Mouse (Mus musculus) intestine, embryonic 16.5 days (tissue): Measurements from ENCODE around the gene Nedd9. TPM values are rescaled to one million over a fixed set of nuclear protein-coding genes. Genes with fewer than 3 reads are reported as not detected.
"Not testable (repeated sequence)": the region's sequence is repeated elsewhere in the genome, so short reads cannot be mapped to it uniquely, and the experiment has no call there.

ENCODE experiments used
- ATAC-seq: fragments of 200-750 bp; cut with Nextera tagmentation; 2 replicates; pipeline ENCODE4 v1.8.0; 2017; ENCODE audit warnings: moderate TSS enrichment, moderate library complexity
- H3K27ac ChIP-seq: fragments of 300-500 bp; sonication (generic); 2 replicates; pipeline ENCODE4 v1.5.1; 2014; ENCODE audit warnings: mild to moderate bottlenecking, low read length
- H3K27me3 ChIP-seq: fragments of 300-500 bp; sonication (generic); replicated peaks from 2 replicates; pipeline ENCODE4 v1.6.1; 2014; ENCODE audit warnings: low read length, control low read depth, mixed read lengths; ENCODE audit not compliant: control insufficient read depth, insufficient read depth
- H3K36me3 ChIP-seq: fragments of 300-500 bp; sonication (generic); 2 replicates; pipeline ENCODE4 v1.6.1; 2014; ENCODE audit warnings: low read length, control low read depth; ENCODE audit not compliant: control insufficient read depth, insufficient read depth
- H3K4me1 ChIP-seq: fragments of 300-500 bp; sonication (generic); 2 replicates; pipeline ENCODE4 v1.6.1; 2014; ENCODE audit warnings: low read length, control low read depth, mixed read lengths; ENCODE audit not compliant: control insufficient read depth, insufficient read depth
- H3K4me2 ChIP-seq: fragments of 300-500 bp; sonication (generic); 2 replicates; pipeline ENCODE4 v1.6.1; 2014; ENCODE audit warnings: low read depth, low read length, control low read depth
- H3K4me3 ChIP-seq: fragments of 300-500 bp; sonication (generic); 2 replicates; pipeline ENCODE4 v1.5.1; 2014; ENCODE audit warnings: mild to moderate bottlenecking, low read length
- H3K9ac ChIP-seq: fragments of 300-500 bp; sonication (generic); 2 replicates; pipeline ENCODE4 v1.6.1; 2014; ENCODE audit warnings: low read depth, low read length
- H3K9me3 ChIP-seq: fragments of 300-500 bp; sonication (generic); 2 replicates; pipeline ENCODE4 v1.6.1; 2016; ENCODE audit warnings: low read length, control low read depth; ENCODE audit not compliant: control insufficient read depth
- WGBS: fragments of 180-500 bp; shearing (Covaris S2); extraction: QIAGEN DNeasy Blood & Tissue Kit; methylation state at CpG from one replicate; pipeline ENCODE4 v1.1.7; 2014; 5-methylcytosine and 5-hydroxymethylcytosine counted together
- polyA plus RNA-seq: library from polyadenylated mRNA; unstranded; fragments of >200 nt; fragmentation: Nextera tagmentation; extraction: Ambion mirVana; gene quantifications from 2 replicates; pipeline ENCODE4 v1.2.1, GENCODE M21; 2015

The Nedd9 gene
- polyA plus RNA-seq, 1 experiment from 2014 or later, result 38.5 TPM

DNA sequence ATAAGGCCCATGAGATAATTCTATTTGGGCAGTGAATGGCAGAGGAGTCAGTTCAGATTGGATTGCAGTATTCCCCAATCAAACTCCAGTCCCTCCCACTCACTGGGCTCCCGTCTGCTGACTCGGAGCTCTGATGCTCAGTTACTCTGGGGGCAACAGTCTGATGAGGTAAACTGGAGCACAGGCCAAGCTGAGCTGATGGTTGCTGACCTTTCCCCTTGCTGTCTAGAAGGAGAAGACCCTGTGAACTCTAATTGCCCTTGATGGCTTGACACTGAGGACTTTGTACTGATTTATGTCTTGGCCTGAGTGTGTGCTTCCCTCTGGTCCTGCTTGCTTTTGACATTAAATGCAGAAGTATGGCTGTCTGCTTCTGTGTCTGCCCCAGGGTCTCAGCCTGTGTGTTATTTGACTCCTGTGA is 110.1 kb downstream of the Nedd9 start:
- peaks cover 2% of the 10 kb centered on the region for H3K4me1 ChIP-seq
- no peak for ATAC-seq
- no peak overlapping the region for H3K27ac ChIP-seq
- no peak overlapping the region for H3K4me2 ChIP-seq
- 52% methylated on average over 2 of the region's 2 CpGs for WGBS
- H3K9me3 ChIP-seq, result no peaks in the 10 kb centered on the region
- no peaks in the 10 kb centered on the region for H3K36me3 ChIP-seq
- no peak overlapping the region for H3K9ac ChIP-seq
- no peak overlapping the region for H3K4me3 ChIP-seq
- no peaks in the 10 kb centered on the region for H3K27me3 ChIP-seq

DNA sequence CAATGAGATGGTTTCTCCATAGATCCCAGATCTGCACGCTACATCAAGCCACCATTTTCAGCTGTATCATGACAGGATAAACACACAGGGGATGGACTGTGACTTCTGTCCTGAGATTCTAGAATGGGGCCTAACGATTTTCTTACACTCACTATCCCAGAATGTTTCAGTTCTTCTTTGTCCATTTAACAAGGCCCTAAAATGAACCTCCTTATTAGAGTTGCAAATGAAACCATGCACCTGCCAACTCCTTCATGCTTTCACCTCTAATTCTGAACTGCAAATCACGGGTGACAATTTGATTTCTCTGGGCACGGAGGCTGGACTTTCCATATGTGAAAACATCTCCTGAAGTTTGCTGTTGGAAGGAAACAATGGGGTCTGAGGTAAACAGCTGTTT is 111.1 kb downstream of the Nedd9 start:
- WGBS, result 81% methylated on average over 4 of the region's 4 CpGs
- no peaks in the 10 kb centered on the region for H3K9me3 ChIP-seq
- H3K36me3 ChIP-seq, result no peaks in the 10 kb centered on the region
- H3K4me1 ChIP-seq, result peaks cover 3% of the 10 kb centered on the region
- H3K27me3 ChIP-seq, result no peaks in the 10 kb centered on the region
- no peak overlapping the region for H3K9ac ChIP-seq
- H3K27ac ChIP-seq, result no peak overlapping the region
- H3K4me2 ChIP-seq, result no peak overlapping the region
- H3K4me3 ChIP-seq, result no peak overlapping the region
- ATAC-seq, result no peak

GRCm38 (mm10) chr13:41375696-41376095 is 111.5 kb downstream of the Nedd9 start:
- no peaks in the 10 kb centered on the region for H3K36me3 ChIP-seq
- H3K9me3 ChIP-seq, result no peaks in the 10 kb centered on the region
- no peak overlapping the region for H3K4me3 ChIP-seq
- no peak overlapping the region for H3K27ac ChIP-seq
- H3K4me2 ChIP-seq, result no peak overlapping the region
- H3K27me3 ChIP-seq, result no peaks in the 10 kb centered on the region
- WGBS, result 70% methylated on average over 6 of the region's 6 CpGs
- H3K9ac ChIP-seq, result no peak overlapping the region
- ATAC-seq, result no peak
- peaks cover 6% of the 10 kb centered on the region for H3K4me1 ChIP-seq

GRCm38 (mm10) chr13:41374886-41375285 is 112.3 kb downstream of the Nedd9 start:
- Histone ChIP-seq H3K36me3 (no peaks in the 10 kb centered on the region), H3K27me3 (no peaks in the 10 kb centered on the region), H3K9me3 (no peaks in the 10 kb centered on the region), H3K4me1 (peaks cover 6% of the 10 kb centered on the region), H3K4me2 (no peak overlapping the region), H3K27ac (no peak overlapping the region), H3K4me3 (no peak overlapping the region), H3K9ac (no peak overlapping the region)
- no peak for ATAC-seq
- 84% methylated on average over 1 of the region's 1 CpGs for WGBS

GRCm38 (mm10) chr13:41372555-41373460 is 114.4 kb downstream of the Nedd9 start:
- H3K4me1 ChIP-seq, result peaks cover 6% of the 10 kb centered on the region; the same call in 1 of the 2 replicates
- no peaks in the 10 kb centered on the region for H3K27me3 ChIP-seq
- no peaks in the 10 kb centered on the region for H3K9me3 ChIP-seq
- no peak overlapping the region for H3K4me3 ChIP-seq
- H3K36me3 ChIP-seq, result no peaks in the 10 kb centered on the region
- no peak for ATAC-seq
- WGBS, result 80% methylated on average over 8 of the region's 8 CpGs
- no peak overlapping the region for H3K4me2 ChIP-seq
- no peak overlapping the region for H3K27ac ChIP-seq
- no peak overlapping the region for H3K9ac ChIP-seq

DNA sequence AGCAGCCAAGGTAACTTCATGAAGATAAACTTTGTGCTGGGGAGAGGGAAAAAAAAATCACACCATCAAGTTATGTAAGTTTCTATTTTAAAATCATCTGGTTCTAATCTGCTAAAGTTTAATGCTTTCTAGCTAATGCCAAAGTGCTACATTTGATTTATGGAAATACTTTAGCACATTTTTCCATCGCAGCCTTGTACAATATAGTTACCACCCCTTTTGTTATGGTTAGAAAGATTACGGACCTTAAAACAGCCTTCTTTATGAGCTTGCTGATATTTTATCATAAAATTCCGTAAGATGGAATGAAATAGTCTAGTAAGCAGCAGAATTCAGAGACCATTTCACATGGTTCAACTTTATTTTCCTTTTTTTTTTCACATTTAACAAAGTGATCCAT is 115.6 kb downstream of the Nedd9 start:
- H3K9ac ChIP-seq, result no peak overlapping the region
- 45% methylated on average over 3 of the region's 3 CpGs for WGBS
- no peak for ATAC-seq

GRCm38 (mm10) chr13:41368612-41369011 is 118.5 kb downstream of the Nedd9 start:
- no peak overlapping the region for H3K4me3 ChIP-seq
- no peak overlapping the region for H3K9ac ChIP-seq
- no peaks in the 10 kb centered on the region for H3K36me3 ChIP-seq
- H3K9me3 ChIP-seq, result no peaks in the 10 kb centered on the region
- no peak overlapping the region for H3K4me2 ChIP-seq
- H3K27me3 ChIP-seq, result no peaks in the 10 kb centered on the region
- H3K27ac ChIP-seq, result no peak overlapping the region
- 74% methylated on average over 5 of the region's 5 CpGs for WGBS
- H3K4me1 ChIP-seq, result peaks cover 6% of the 10 kb centered on the region; the same call in 1 of the 2 replicates
- no peak for ATAC-seq

More for the DNA sequence above, 115.6 kb downstream of the Nedd9 start:
- Histone ChIP-seq H3K27me3 (no peaks in the 10 kb centered on the region), H3K4me1 (peaks cover 6% of the 10 kb centered on the region; the same call in 1 of the 2 replicates), H3K4me2 (no peak overlapping the region), H3K9me3 (no peaks in the 10 kb centered on the region), H3K27ac (no peak overlapping the region), H3K4me3 (no peak overlapping the region), H3K36me3 (no peaks in the 10 kb centered on the region)

- 88% methylated on average over 4 of the region's 4 CpGs for WGBS
- no peak for ATAC-seq
- Histone ChIP-seq H3K27me3 (no peaks in the 10 kb centered on the region), H3K9ac (no peak overlapping the region), H3K4me2 (no peak overlapping the region), H3K36me3 (no peaks in the 10 kb centered on the region), H3K9me3 (no peaks in the 10 kb centered on the region), H3K27ac (no peak overlapping the region), H3K4me1 (peaks cover 6% of the 10 kb centered on the region; the same call in 1 of the 2 replicates), H3K4me3 (no peak overlapping the region)
Observed at GRCm38 (mm10) chr13:41367176-41367611, 120.0 kb downstream of the Nedd9 start.

- not testable (repeated sequence) for H3K4me2 ChIP-seq, H3K9ac ChIP-seq, H3K27me3 ChIP-seq, H3K4me1 ChIP-seq, H3K36me3 ChIP-seq, ATAC-seq, H3K4me3 ChIP-seq, H3K27ac ChIP-seq, H3K9me3 ChIP-seq
- WGBS, result 77% methylated on average over 1 of the region's 1 CpGs
Observed at GRCm38 (mm10) chr13:41366609-41367008, 120.6 kb downstream of the Nedd9 start.
